Mouse (Mus musculus) embryonic fibroblast, embryonic 13.5 days (primary cell): ENCODE measurements at regions not wholly inside any gene's neighbourhood (a gene's known extent, or its start where the extent isn't known, plus 50 kb on each side); places are given as distances from the start of the nearest gene placed in this dataset.

Experiments
- CTCF ChIP-seq: IDR thresholded peaks from 2 replicates; pipeline ENCODE4 v1.5.1; 2011; ENCODE audit warnings: mild to moderate bottlenecking, control low read depth, low read length, moderate library complexity, borderline replicate concordance; ENCODE audit not compliant: insufficient read depth
- POLR2A ChIP-seq: IDR thresholded peaks from 2 replicates; pipeline ENCODE4 v1.6.1; 2011; ENCODE audit warnings: low read depth, mild to moderate bottlenecking, control low read depth, low read length, moderate library complexity

- TF ChIP-seq CTCF (no peak), POLR2A (no peak)
Observed at GRCm38 (mm10) chr4:53384104-53384503, 56.1 kb upstream of the Slc44a1 start.
